Mouse (Mus musculus) embryo, embryonic 9.5 days (tissue): ENCODE results near the gene Slfn3.
"Not testable (repeated sequence)": the region's sequence is repeated elsewhere in the genome, so short reads cannot be mapped to it uniquely, and the experiment has no call there.

Source experiments
- DNase-seq: peaks from one replicate; pipeline ENCODE4 v3.0.0-alpha.2; 2017; ENCODE audit errors: extremely low spot score

The Slfn3 gene

DNA sequence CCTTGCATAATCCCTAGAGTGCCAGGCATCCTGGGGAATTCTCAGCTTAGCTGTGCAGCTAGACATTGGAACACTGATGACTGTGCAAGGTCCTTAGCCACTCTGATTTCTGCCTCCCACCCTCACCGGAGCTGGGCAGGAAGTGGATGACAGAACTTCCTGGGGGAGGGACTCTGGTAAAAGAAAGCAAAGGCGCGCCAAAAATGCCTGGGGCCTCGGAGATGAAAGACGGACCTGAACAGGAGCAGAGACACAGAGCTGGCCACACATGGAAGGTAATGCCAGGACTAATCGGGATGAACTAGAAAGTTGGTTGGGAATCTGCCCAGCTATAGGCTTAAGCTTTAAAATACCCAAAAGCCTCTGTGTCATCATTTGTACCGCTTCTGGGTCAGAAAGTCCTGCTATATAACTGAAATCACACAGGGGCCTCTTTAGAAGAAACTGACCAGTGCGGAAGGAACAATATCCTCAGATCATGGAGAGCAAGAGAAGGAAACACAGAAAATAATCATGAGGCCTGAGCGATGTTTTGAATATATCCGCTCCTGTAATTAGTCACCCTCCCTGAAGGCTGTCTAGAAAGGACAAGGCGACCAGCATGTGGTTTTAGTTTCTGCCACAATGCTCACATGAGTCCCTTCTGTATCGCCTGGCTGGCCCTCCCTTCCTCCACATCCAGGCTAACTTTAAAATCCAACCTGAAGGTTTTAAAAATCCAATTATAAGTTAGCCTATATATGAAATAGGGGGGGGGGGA lies at the start of gene Slfn3:
TSS of gene Slfn3 (plus strand) at position 197 of the 760 bp plus-strand sequence.
- no peak for DNase-seq

- DNase-seq, result not testable (repeated sequence)
Measured at GRCm38 (mm10) chr11:83148939-83149338, 42.2 kb upstream of the Slfn3 start.

GRCm38 (mm10) chr11:83174948-83175539 lies 16.1 kb upstream of the Slfn3 start, which contains the start of gene Slfn4:
TSS of gene Slfn4 (plus strand) at chr11:83175186.
- DNase-seq, result no peak

GRCm38 (mm10) chr11:83192001-83192400 lies 871 bp downstream of the Slfn3 start:
- peak; percentile 2 for DNase-seq

DNA sequence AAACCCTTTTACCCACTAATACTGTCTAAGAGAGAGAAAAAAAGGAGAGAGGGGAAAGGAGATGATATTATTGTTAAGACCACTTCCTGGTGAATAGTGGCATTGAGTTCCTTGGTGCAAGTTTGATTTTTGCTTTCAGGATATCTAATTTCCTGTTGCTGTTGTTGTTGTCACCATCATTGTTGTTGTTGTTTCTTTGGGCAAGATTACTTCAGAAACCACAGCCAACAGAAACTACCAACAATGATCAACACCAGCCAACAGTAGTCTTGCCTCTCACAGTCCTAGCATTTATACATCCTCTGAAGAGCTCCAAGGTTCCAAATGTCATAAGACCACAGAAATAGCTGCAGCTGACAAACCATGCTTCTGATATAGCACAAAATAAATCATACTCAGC lies 13.9 kb downstream of the Slfn3 start:
- DNase-seq, result no peak

GRCm38 (mm10) chr11:83216119-83216518 lies 25.0 kb downstream of the Slfn3 start:
- DNase-seq, result no peak

- no peak for DNase-seq
Measured at GRCm38 (mm10) chr11:83221328-83221877, 30.3 kb downstream of the Slfn3 start.

DNA sequence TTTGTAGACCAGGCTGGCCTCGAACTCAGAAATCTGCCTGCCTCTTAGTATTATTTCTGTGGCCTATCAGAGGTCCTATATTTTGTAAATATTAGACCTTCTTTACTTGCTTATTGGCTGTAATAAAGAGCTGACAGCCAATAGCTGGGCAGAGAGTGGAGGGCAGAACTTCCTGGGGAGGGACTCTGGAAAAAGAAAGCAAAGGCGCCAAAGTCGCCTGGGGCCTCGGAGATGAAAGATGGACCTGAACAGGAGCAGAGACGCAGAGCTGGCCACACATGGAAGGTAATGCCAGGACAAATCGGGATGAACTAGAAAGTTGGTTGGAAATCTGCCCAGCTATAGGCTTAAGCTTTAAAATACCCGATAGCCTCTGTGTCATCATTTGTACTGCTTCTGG lies 32.2 kb downstream of the Slfn3 start:
- no peak for DNase-seq

DNA sequence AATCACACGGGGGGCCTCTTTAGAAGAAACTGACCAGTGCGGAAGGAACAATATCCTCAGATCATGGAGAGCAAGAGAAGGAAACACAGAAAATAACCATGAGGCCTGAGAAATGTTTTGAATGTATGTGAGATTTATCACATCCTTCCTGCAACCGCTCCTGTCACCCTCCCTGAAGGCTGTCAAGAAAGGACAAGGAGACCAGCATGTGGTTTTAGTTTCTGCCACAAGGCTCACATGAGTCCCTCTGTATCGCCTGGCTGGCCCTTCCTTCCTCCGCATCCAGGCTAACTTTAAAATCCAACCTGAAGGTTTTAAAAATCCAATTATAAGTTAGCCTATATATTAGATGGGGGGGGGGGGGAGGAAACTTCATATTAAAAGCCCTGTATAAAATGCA lies 32.7 kb downstream of the Slfn3 start:
- DNase-seq, result not testable (repeated sequence)

DNA sequence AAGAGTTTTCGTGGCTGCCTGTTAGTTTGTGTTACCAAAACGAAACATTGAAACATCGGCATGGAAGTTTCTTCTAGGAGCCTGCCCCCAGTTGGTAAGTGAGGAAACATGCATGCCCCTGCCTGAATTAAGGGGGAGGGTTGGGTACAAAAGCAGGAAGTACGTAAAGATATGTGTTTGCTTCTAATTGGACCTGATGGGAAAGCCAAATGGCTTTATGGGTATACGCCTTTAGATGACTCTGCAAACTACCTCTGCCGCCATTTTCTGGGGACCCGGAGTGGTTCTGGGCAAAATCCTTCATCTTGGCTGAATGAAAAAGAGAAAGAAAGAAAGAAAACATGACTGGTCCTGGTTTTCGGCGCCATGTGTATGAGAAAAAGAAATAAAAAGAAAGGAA lies 33.1 kb downstream of the Slfn3 start:
- no peak for DNase-seq

- DNase-seq, result no peak
Measured at GRCm38 (mm10) chr11:83224750-83225149, 33.6 kb downstream of the Slfn3 start.

- DNase-seq, result no peak
Measured at GRCm38 (mm10) chr11:83225371-83225960, 34.3 kb downstream of the Slfn3 start.

DNA sequence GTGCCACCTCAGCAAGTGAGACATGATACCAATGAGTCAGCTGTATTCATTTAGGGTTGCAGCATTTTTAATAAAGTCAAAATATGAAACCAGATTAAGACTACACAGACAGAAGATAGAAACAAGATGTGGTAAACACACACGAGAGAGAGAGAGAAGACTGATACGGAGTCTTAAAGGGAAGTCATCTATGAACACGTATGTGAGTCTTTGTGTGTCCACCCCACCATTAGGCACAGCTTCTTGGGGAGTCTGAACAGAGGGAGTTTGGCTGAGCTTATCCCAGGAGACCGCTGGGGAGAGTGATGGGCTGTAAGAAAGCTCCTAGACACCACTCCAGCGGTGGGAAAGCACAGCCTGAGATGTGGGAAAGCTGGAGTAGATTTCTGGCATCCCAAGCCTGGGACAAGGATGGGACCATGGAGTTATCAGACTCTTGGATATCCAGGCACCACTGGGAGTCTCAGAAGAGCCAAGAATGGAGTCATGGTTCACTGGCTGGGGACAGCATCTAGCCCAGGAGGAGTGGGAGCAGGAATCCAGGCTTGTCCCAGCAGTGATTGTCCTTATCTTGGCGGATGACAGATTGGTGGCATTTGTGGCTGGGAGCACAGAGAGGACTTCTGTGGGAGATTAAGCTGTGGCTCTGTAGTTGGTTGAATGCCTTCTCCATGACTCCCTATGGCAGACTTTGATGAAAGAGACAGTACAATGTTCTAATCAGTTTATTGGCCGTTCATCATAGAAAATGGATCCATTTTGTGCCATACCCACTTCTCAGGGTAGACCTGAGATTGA lies 37.0 kb downstream of the Slfn3 start:
- DNase-seq, result no peak

GRCm38 (mm10) chr11:83230966-83231365 lies 39.8 kb downstream of the Slfn3 start:
- no peak for DNase-seq

DNA sequence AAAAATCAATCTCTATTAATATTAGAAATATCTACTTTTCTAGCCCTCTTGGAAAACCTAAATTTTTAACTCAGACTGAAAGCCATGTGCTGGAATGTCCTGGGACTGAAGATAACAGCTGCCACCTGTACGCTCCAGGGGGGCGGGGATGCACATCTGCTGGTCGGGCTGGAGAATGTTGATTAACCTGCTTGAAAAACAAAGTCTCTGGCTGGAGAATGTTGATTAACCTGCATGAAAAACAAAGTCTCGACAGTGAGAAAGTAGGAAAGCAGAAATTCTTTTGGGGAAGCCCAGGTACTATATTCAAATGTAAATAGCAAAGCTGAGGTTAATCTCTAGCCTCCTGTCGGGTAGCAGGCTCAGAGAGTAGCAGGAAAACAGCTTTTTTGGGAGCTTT lies 42.5 kb downstream of the Slfn3 start:
- not testable (repeated sequence) for DNase-seq

- not testable (repeated sequence) for DNase-seq
Measured at GRCm38 (mm10) chr11:83237390-83237789, 46.3 kb downstream of the Slfn3 start.

DNA sequence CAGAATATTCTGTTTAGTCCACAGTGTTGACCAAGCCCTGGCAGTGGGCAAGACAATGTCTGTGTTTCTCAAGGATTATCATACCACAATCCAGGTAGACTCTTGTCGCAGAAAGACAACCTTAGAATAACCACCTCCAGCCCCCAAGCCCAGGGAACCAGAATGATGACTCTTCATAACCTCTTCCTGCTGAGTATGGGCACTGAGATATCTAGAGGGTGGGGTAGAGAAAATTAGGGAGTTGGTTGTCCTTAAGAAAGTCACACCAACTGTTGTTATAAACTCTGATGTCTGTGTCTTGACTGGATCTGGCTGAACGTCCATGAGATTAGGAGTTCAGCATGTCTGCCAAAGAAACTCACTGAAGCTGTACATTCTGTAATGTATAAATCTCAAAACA lies 47.3 kb downstream of the Slfn3 start:
- DNase-seq, result no peak

DNA sequence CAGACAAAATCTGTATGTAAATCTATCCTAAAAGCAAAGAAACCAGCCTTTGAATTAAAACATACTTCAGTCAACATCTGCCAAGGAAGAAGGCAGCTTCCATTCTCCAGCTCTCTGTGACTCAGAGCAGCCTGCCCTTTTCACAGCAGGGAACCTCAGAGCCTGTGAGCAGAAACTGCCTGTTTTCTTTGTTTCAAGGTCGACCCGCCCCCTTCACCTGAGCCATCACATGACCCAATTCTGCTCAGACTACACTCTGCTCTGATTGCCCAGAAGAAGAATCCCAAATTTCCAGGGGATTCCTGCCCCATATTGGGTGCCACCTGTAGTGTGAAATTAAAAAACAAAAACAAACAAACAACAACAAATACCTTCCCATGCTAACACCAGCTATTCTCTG lies 48.7 kb downstream of the Slfn3 start:
- no peak for DNase-seq

DNA sequence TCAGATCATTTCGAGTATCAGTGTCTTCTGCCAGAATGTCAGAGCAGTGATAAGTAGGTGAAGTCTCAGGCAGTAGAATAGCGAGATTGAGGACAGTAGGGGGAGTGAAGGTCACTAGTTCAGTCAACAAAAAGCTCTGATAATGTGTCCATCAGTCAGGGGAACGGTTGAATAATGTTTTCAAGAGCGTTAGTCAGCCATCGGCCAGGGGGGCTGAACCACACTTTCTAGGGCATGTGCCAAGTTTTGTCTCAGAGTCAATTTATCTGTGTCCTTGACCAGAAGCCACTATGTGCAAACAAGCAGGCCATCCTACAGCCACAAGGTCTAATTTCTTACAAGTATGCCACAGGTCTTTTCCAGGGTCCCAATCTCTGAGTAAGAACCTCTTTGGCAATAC lies 66.1 kb downstream of the Slfn3 start:
- DNase-seq, result not testable (repeated sequence)

GRCm38 (mm10) chr11:83262673-83263072 lies 71.5 kb downstream of the Slfn3 start:
- no peak for DNase-seq

GRCm38 (mm10) chr11:83263146-83263545 lies 72.0 kb downstream of the Slfn3 start:
- DNase-seq, result no peak
